Mouse (Mus musculus): ENCODE data around the gene Gm6710.
"Not testable (repeated sequence)": the region's sequence is repeated elsewhere in the genome, so short reads cannot be mapped to it uniquely, and the experiment has no call there.

Gm6710 gene

DNA sequence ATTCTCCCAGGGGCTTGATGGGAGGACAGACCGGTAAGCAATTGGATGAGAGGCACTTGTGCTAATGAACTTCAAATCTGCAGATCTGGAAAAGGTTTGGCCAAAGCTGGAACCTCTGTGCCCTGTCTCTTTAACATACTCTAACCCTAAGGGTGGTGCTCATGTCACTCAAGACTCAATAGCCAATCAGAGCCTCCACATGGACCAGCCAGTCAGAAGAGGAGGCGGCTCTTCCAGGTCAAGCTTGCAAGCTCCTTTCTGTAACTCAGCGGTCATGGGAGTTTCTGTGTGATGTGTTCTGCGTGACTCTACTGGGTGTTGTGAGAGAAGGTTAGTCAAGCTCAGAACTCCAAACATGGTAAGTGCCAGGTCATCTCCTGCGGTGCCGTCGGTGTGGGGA lies at the start of gene Gm6710:
Gm6710 (plus strand) TSS at position 196 of the 400 bp plus-strand sequence.
- DNase-seq (ENCODE audit: low spot score in 2 of 2), result not testable (repeated sequence)

All from frontal cortex, postnatal 10 days (tissue).